Mouse (Mus musculus): ENCODE data around the gene Ggta1. TPM values are rescaled to one million over a fixed set of nuclear protein-coding genes. Genes with fewer than 3 reads are reported as not detected.

Gene Ggta1
- total and polyA plus RNA-seq, 3 experiments: 8.6 to 15.5 (median 15.4) TPM

- H3K27me3 ChIP-seq (ENCODE audit: control insufficient read depth, insufficient read depth, low read length): no peaks in the 10 kb centered on the region
- peak in 1 of 2 experiments; percentile 16 for DNase-seq
- 70% methylated on average over 9 of the region's 9 CpGs for WGBS
- H3K4me1 ChIP-seq (ENCODE audit: control insufficient read depth, insufficient read depth, low read length): peaks cover 50% of the 10 kb centered on the region
- H3K27ac ChIP-seq: peak overlapping the region; percentile 3
- intact Hi-C loops (cut with DNase I): loop anchor here (5.0 kb wide), 1 partner anchor 63 kb away; no protein-coding TSS in a partner anchor
- H3K79me2 ChIP-seq (replicated peaks; ENCODE audit: control insufficient read depth, insufficient read depth, low read length): peaks cover 2% of the 10 kb centered on the region; the same call in 1 of the 2 replicates
- no peak overlapping the region for H3K4me3 ChIP-seq
- H3K9ac ChIP-seq (ENCODE audit: low read depth, low read length): no peak overlapping the region
- no peak for TF ChIP-seq EP300 (IDR thresholded peaks at IDR 0.05; ENCODE audit: insufficient read depth, low read depth, low read length)
- TF ChIP-seq POLR2A (IDR thresholded peaks at IDR 0.05; ENCODE audit: insufficient read depth, low read depth, low read length): no peak
- no peak for TF ChIP-seq CTCF (IDR thresholded peaks at IDR 0.05)
- peaks cover 2% of the 10 kb centered on the region for H3K36me3 ChIP-seq (ENCODE audit: control insufficient read depth, insufficient read depth, low read length)
These were observed 13.9 kb downstream of the Ggta1 start for GRCm38 (mm10) chr2:35448914-35449670.

- no peak for TF ChIP-seq CTCF (IDR thresholded peaks at IDR 0.05)
- no peak for TF ChIP-seq EP300 (IDR thresholded peaks at IDR 0.05; ENCODE audit: insufficient read depth, low read depth, low read length)
- no peak for TF ChIP-seq POLR2A (IDR thresholded peaks at IDR 0.05; ENCODE audit: insufficient read depth, low read depth, low read length)
- Histone ChIP-seq H3K79me2 (replicated peaks; ENCODE audit: control insufficient read depth, insufficient read depth, low read length) (peaks cover 2% of the 10 kb centered on the region; the same call in 1 of the 2 replicates), H3K9ac (ENCODE audit: low read depth, low read length) (no peak overlapping the region), H3K27me3 (ENCODE audit: control insufficient read depth, insufficient read depth, low read length) (no peaks in the 10 kb centered on the region), H3K4me1 (ENCODE audit: control insufficient read depth, insufficient read depth, low read length) (peaks cover 54% of the 10 kb centered on the region), H3K27ac (peak overlapping the region; percentile 66; the same call in 1 of the 2 replicates), H3K4me3 (no peak overlapping the region), H3K36me3 (ENCODE audit: control insufficient read depth, insufficient read depth, low read length) (peaks cover 2% of the 10 kb centered on the region)
- DNase-seq: peak in 1 of 2 experiments; percentile 16
- WGBS: 44% methylated on average over 7 of the region's 7 CpGs
- intact Hi-C loops (cut with DNase I): loop anchor here (5.0 kb wide), 1 partner anchor 64 kb away; no protein-coding TSS in a partner anchor
These were observed 14.7 kb downstream of the Ggta1 start for GRCm38 (mm10) chr2:35448215-35448913.

- peak overlapping the region; percentile 66 for H3K27ac ChIP-seq
- H3K9ac ChIP-seq (ENCODE audit: low read depth, low read length): no peak overlapping the region
- 77% methylated on average over 7 of the region's 7 CpGs for WGBS
- DNase-seq: no peak
- intact Hi-C loops (cut with DNase I): loop anchor here (5.0 kb wide), 1 partner anchor 65 kb away; no protein-coding TSS in a partner anchor
- no peak for TF ChIP-seq POLR2A (IDR thresholded peaks at IDR 0.05; ENCODE audit: insufficient read depth, low read depth, low read length)
- H3K4me3 ChIP-seq: no peak overlapping the region
- H3K79me2 ChIP-seq (replicated peaks; ENCODE audit: control insufficient read depth, insufficient read depth, low read length): no peaks in the 10 kb centered on the region
- peaks cover 2% of the 10 kb centered on the region for H3K36me3 ChIP-seq (ENCODE audit: control insufficient read depth, insufficient read depth, low read length)
- H3K4me1 ChIP-seq (ENCODE audit: control insufficient read depth, insufficient read depth, low read length): peaks cover 52% of the 10 kb centered on the region
- H3K27me3 ChIP-seq (ENCODE audit: control insufficient read depth, insufficient read depth, low read length): no peaks in the 10 kb centered on the region
These were observed 15.6 kb downstream of the Ggta1 start for GRCm38 (mm10) chr2:35447453-35447852.

- Histone ChIP-seq H3K27ac (peak overlapping the region; percentile 66), H3K4me1 (ENCODE audit: control insufficient read depth, insufficient read depth, low read length) (peaks cover 52% of the 10 kb centered on the region), H3K36me3 (ENCODE audit: control insufficient read depth, insufficient read depth, low read length) (peaks cover 2% of the 10 kb centered on the region), H3K4me3 (no peak overlapping the region), H3K79me2 (replicated peaks; ENCODE audit: control insufficient read depth, insufficient read depth, low read length) (no peaks in the 10 kb centered on the region), H3K27me3 (ENCODE audit: control insufficient read depth, insufficient read depth, low read length) (no peaks in the 10 kb centered on the region), H3K9ac (ENCODE audit: low read depth, low read length) (no peak overlapping the region)
- intact Hi-C loops (cut with DNase I): loop anchor here (1.0 to 5.0 kb wide), 3 partner anchors 14 to 66 kb away; no protein-coding TSS in a partner anchor
- DNase-seq: peak in 1 of 2 experiments; percentile 60
- TF ChIP-seq CTCF (IDR thresholded peaks at IDR 0.05): no peak
- 0 out of 2 replicates have a peak, but pooled peaks have one; percentile 48 for TF ChIP-seq EP300 (IDR thresholded peaks at IDR 0.05; ENCODE audit: insufficient read depth, low read depth, low read length)
- WGBS: 36% methylated on average over 8 of the region's 8 CpGs
These were observed 16.2 kb downstream of the Ggta1 start for GRCm38 (mm10) chr2:35446798-35447197.

GRCm38 (mm10) chr2:35446300-35446699 is 16.7 kb downstream of the Ggta1 start:
- Histone ChIP-seq H3K27ac (peak overlapping the region; percentile 66), H3K4me3 (no peak overlapping the region), H3K79me2 (replicated peaks; ENCODE audit: control insufficient read depth, insufficient read depth, low read length) (no peaks in the 10 kb centered on the region), H3K27me3 (ENCODE audit: control insufficient read depth, insufficient read depth, low read length) (no peaks in the 10 kb centered on the region), H3K36me3 (ENCODE audit: control insufficient read depth, insufficient read depth, low read length) (peaks cover 2% of the 10 kb centered on the region), H3K9ac (ENCODE audit: low read depth, low read length) (no peak overlapping the region), H3K4me1 (ENCODE audit: control insufficient read depth, insufficient read depth, low read length) (peaks cover 51% of the 10 kb centered on the region)
- 72% methylated on average over 5 of the region's 5 CpGs for WGBS
- DNase-seq: no peak
- no peak for TF ChIP-seq CTCF (IDR thresholded peaks at IDR 0.05)
- TF ChIP-seq POLR2A (IDR thresholded peaks at IDR 0.05; ENCODE audit: insufficient read depth, low read depth, low read length): no peak
- TF ChIP-seq EP300 (IDR thresholded peaks at IDR 0.05; ENCODE audit: insufficient read depth, low read depth, low read length): no peak
- intact Hi-C loops (cut with DNase I): loop anchor here (1.0 to 5.0 kb wide), 3 partner anchors 14 to 66 kb away; no protein-coding TSS in a partner anchor
